Mouse (Mus musculus) liver, embryonic 11.5 days (tissue): ENCODE data around the gene Iqsec1. TPM values are rescaled to one million over a fixed set of nuclear protein-coding genes. Genes with fewer than 3 reads are reported as not detected.

ENCODE experiments used
- ATAC-seq: fragments of 200-750 bp; cut with Nextera tagmentation; replicated peaks from 2 replicates; pipeline ENCODE4 v1.8.0; 2017; ENCODE audit warnings: moderate number of reproducible peaks, mild to moderate bottlenecking, moderate TSS enrichment, moderate library complexity; ENCODE audit not compliant: low FRiP score
- DNase-seq: peaks from one replicate; pipeline ENCODE4 v3.0.0-alpha.2; 2017; ENCODE audit warnings: low spot score
- H3K27ac ChIP-seq: fragments of 300-500 bp; sonication (generic); 2 replicates; pipeline ENCODE4 v1.5.1; 2014; ENCODE audit warnings: mild to moderate bottlenecking, low read depth, low read length, control low read depth
- H3K27me3 ChIP-seq: fragments of 300-500 bp; sonication (generic); replicated peaks from 2 replicates; pipeline ENCODE4 v1.6.1; 2014; ENCODE audit warnings: low read length, mixed read lengths; ENCODE audit not compliant: control insufficient read depth, insufficient read depth
- H3K36me3 ChIP-seq: fragments of 300-500 bp; sonication (generic); 2 replicates; pipeline ENCODE4 v1.6.1; 2014; ENCODE audit warnings: mild to moderate bottlenecking, low read length, moderate library complexity, mixed read lengths; ENCODE audit not compliant: control insufficient read depth, insufficient read depth
- H3K4me1 ChIP-seq: fragments of 300-500 bp; sonication (generic); replicated peaks from 2 replicates; pipeline ENCODE4 v1.6.1; 2014; ENCODE audit warnings: low read length, mixed read lengths; ENCODE audit not compliant: control insufficient read depth, insufficient read depth
- H3K4me2 ChIP-seq: fragments of 300-500 bp; sonication (generic); 2 replicates; pipeline ENCODE4 v1.6.1; 2014; ENCODE audit warnings: mild to moderate bottlenecking, control low read depth, moderate library complexity
- H3K4me3 ChIP-seq: fragments of 300-500 bp; sonication (generic); 2 replicates; pipeline ENCODE4 v1.5.1; 2014; ENCODE audit warnings: low read depth, low read length, control low read depth
- H3K9ac ChIP-seq: fragments of 300-500 bp; sonication (generic); 2 replicates; pipeline ENCODE4 v1.6.1; 2014; ENCODE audit warnings: low read depth, low read length, control low read depth
- H3K9me3 ChIP-seq: fragments of 300-500 bp; sonication (generic); 2 replicates; pipeline ENCODE4 v1.6.1; 2016; ENCODE audit warnings: low read length, inconsistent platforms, mixed read lengths; ENCODE audit not compliant: control insufficient read depth
- WGBS: fragments of 180-500 bp; shearing (Covaris S2); extraction: QIAGEN DNeasy Blood & Tissue Kit; methylation state at CpG from one replicate; pipeline ENCODE4 v1.1.7; 2014; 5-methylcytosine and 5-hydroxymethylcytosine counted together
- polyA plus RNA-seq: library from polyadenylated mRNA; unstranded; fragments of >200 nt; fragmentation: Nextera tagmentation; extraction: Ambion mirVana; gene quantifications from 2 replicates; pipeline ENCODE4 v1.2.1, GENCODE M21; 2014

The Iqsec1 gene
- polyA plus RNA-seq, 1 experiment from 2014 or later: 9.1 TPM

DNA sequence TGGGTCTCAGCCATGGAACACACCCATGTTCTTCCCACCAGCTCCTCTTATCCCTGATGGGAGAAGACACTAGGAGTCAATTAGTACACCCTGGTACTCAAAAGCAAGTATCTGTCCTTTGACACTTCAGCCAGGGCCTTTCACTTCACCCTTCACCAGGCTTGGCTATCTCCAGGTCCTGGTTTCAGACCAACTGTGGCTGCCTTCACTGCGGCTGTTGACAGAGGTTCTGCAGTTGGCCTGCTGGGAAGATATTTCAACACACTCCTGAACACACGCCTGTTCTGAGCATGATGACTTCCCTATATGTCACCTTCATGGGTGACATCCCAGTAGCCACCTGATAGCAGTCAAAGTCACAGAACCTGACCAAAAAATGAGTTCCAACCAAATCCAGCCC, 234.4 kb downstream of the Iqsec1 start:
- H3K9ac ChIP-seq: no peak overlapping the region
- no peak overlapping the region for H3K27ac ChIP-seq
- no peak overlapping the region for H3K4me3 ChIP-seq
- H3K4me1 ChIP-seq: peaks cover 31% of the 10 kb centered on the region
- H3K27me3 ChIP-seq: no peaks in the 10 kb centered on the region
- no peak for DNase-seq
- H3K36me3 ChIP-seq: no peaks in the 10 kb centered on the region
- WGBS: 77% methylated on average over 2 of the region's 2 CpGs
- no peak for ATAC-seq
- no peak overlapping the region for H3K4me2 ChIP-seq
- no peaks in the 10 kb centered on the region for H3K9me3 ChIP-seq

GRCm38 (mm10) chr6:90753656-90754055, 234.8 kb downstream of the Iqsec1 start:
- Histone ChIP-seq H3K4me2 (no peak overlapping the region), H3K9ac (no peak overlapping the region), H3K4me1 (peaks cover 35% of the 10 kb centered on the region), H3K36me3 (no peaks in the 10 kb centered on the region), H3K27me3 (no peaks in the 10 kb centered on the region), H3K9me3 (no peaks in the 10 kb centered on the region), H3K4me3 (no peak overlapping the region), H3K27ac (no peak overlapping the region)
- ATAC-seq: no peak
- no peak for DNase-seq

- Histone ChIP-seq H3K27ac (no peak overlapping the region), H3K9me3 (no peaks in the 10 kb centered on the region), H3K36me3 (no peaks in the 10 kb centered on the region), H3K27me3 (no peaks in the 10 kb centered on the region), H3K4me1 (peaks cover 38% of the 10 kb centered on the region), H3K9ac (no peak overlapping the region), H3K4me3 (no peak overlapping the region), H3K4me2 (no peak overlapping the region)
- DNase-seq (no peak), ATAC-seq (no peak; the same call in 1 of the 2 replicates)
- WGBS: 51% methylated on average over 3 of the region's 3 CpGs
Measured at GRCm38 (mm10) chr6:90751624-90752023, 236.9 kb downstream of the Iqsec1 start.

DNA sequence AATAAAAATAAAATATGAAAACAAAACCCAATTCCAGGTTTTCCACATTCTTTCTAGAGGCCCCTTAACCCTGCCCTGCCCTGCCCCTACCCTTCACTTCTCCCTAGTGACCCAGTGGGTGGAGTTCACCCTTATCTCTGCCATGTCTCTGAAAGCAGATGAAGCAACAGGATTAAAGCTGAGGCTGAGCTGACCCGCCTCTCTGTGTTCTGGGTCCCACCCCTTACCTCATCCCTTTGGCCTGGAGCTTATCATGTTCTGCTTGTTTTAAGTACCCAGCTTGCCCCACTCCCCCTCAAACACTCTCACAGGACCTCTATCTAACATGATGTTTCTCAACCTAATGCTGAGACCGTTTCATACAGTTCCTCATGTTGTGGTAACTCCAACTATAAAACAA, 238.4 kb downstream of the Iqsec1 start:
- peak overlapping the region; percentile 32; the same call in 1 of the 2 replicates for H3K27ac ChIP-seq
- H3K9ac ChIP-seq: no peak overlapping the region
- no peaks in the 10 kb centered on the region for H3K9me3 ChIP-seq
- H3K4me3 ChIP-seq: no peak overlapping the region
- H3K27me3 ChIP-seq: no peaks in the 10 kb centered on the region
- H3K4me2 ChIP-seq: peak overlapping the region; percentile 44
- H3K36me3 ChIP-seq: no peaks in the 10 kb centered on the region
- ATAC-seq (peak; percentile 91), DNase-seq (no peak)
- H3K4me1 ChIP-seq: peaks cover 44% of the 10 kb centered on the region
- WGBS: 10% methylated on average over 2 of the region's 2 CpGs

DNA sequence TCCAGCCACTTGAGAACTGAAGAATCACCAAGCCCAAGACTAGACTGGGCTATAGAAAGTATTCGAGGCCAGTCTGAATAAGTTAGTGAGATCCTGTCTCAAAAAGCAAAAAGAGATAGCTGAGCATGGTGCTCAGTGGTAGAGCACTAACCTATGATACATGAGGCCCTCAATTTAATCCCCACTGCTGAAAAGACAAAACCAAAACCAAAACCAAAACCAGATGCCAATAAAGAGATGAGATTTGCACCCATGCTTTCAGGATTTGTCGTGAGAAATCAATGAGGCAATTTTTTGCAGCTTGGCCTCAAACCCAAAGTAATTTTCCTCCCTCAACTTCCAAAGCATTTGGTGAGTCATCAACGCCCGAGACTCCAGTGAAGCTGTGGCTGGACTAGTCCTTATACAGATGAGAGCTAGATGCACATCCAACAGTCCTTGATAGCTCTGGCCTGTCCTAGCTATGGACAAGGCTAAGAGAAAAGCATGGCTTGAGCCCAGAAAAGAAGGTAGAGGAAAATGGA, 239.0 kb downstream of the Iqsec1 start:
- ATAC-seq (peak; percentile 1; the same call in 1 of the 2 replicates), DNase-seq (no peak)
- Histone ChIP-seq H3K4me1 (peaks cover 44% of the 10 kb centered on the region), H3K9ac (peak overlapping the region; percentile 22; the same call in 1 of the 2 replicates), H3K9me3 (no peaks in the 10 kb centered on the region), H3K36me3 (no peaks in the 10 kb centered on the region), H3K4me3 (no peak overlapping the region), H3K27me3 (no peaks in the 10 kb centered on the region), H3K27ac (peak overlapping the region; percentile 32; the same call in 1 of the 2 replicates), H3K4me2 (peak overlapping the region; percentile 44; the same call in 1 of the 2 replicates)
- 80% methylated on average over 4 of the region's 4 CpGs for WGBS

DNA sequence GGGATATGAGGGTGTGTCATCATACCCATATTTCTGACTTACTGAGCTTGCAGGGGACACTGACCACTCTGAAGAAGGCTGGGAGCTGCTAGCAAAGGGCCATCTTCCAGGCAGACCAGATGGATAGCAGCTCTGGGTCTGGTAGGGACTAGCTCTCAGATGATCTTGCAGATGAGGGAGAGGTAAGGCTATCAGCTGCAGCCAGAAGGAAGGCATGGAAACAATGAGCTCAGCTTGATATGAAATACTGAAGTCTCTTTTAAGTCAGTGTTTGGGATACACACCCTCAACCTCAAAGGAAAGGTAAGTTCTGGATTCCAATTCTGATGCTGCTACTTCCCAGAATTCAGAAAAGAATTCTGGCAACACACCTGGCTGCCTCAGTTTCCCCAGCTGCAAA, 239.5 kb downstream of the Iqsec1 start:
- Histone ChIP-seq H3K4me2 (no peak overlapping the region), H3K36me3 (no peaks in the 10 kb centered on the region), H3K27ac (no peak overlapping the region), H3K27me3 (no peaks in the 10 kb centered on the region), H3K9ac (no peak overlapping the region), H3K4me1 (peaks cover 44% of the 10 kb centered on the region), H3K9me3 (no peaks in the 10 kb centered on the region), H3K4me3 (no peak overlapping the region)
- peak; percentile 29; the same call in 1 of the 2 replicates for ATAC-seq
- DNase-seq: no peak

DNA sequence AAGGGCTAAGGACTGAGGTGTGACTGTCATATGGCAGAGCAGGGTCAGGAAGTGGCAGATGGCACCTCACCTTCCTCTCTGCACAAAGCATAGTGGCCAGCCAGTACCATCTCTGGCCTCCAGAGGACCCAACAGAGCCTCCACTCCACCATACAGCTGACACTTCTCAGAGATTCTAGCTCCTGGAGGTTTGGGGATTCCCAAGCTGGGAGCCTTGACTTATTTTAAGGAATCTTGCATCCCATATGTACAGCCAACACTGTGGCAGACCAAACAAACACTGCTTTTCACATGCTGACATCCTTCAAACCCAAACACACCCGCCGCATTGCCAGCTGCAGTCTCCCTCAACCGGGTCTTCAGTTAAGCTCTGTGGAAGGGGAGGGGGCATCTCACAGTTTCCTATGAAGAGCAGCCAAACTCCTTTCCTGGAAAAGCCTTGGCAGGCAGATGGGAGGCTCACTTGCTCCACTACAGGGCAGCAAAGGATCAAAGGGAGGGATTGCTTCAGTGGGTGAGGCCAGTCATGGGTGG, 242.1 kb downstream of the Iqsec1 start:
- WGBS: 69% methylated on average over 3 of the region's 3 CpGs
- DNase-seq: no peak
- Histone ChIP-seq H3K27me3 (no peaks in the 10 kb centered on the region), H3K4me3 (no peak overlapping the region), H3K4me2 (no peak overlapping the region), H3K27ac (no peak overlapping the region), H3K36me3 (no peaks in the 10 kb centered on the region), H3K9ac (no peak overlapping the region), H3K9me3 (no peaks in the 10 kb centered on the region), H3K4me1 (peaks cover 40% of the 10 kb centered on the region)
- no peak for ATAC-seq

- Histone ChIP-seq H3K9ac (no peak overlapping the region), H3K4me3 (no peak overlapping the region), H3K4me2 (no peak overlapping the region), H3K27ac (no peak overlapping the region), H3K9me3 (no peaks in the 10 kb centered on the region), H3K27me3 (no peaks in the 10 kb centered on the region), H3K4me1 (peaks cover 34% of the 10 kb centered on the region), H3K36me3 (no peaks in the 10 kb centered on the region)
- no peak for ATAC-seq
- no peak for DNase-seq
- 44% methylated on average over 3 of the region's 3 CpGs for WGBS
Measured at GRCm38 (mm10) chr6:90745401-90746198, 242.9 kb downstream of the Iqsec1 start.

- 67% methylated on average over 1 of the region's 1 CpGs for WGBS
- no peak overlapping the region for H3K27ac ChIP-seq
- no peaks in the 10 kb centered on the region for H3K27me3 ChIP-seq
- ATAC-seq (no peak), DNase-seq (no peak)
- H3K4me1 ChIP-seq: peaks cover 9% of the 10 kb centered on the region
- no peaks in the 10 kb centered on the region for H3K36me3 ChIP-seq
- H3K4me2 ChIP-seq: no peak overlapping the region
- H3K9ac ChIP-seq: no peak overlapping the region
- no peaks in the 10 kb centered on the region for H3K9me3 ChIP-seq
- no peak overlapping the region for H3K4me3 ChIP-seq
Measured at GRCm38 (mm10) chr6:90742453-90742852, 246.0 kb downstream of the Iqsec1 start.
